Mouse (Mus musculus) CD4-positive, CD25-positive, alpha-beta regulatory T cell (primary cell): ENCODE data around the gene Gm21671. TPM values are rescaled to one million over a fixed set of nuclear protein-coding genes. Genes with fewer than 3 reads are reported as not detected.

Source experiments
- polyA plus RNA-seq: library from polyadenylated mRNA; unstranded; fragments of 100-300 nt; shearing (Covaris generic); gene quantifications from one replicate; pipeline ENCODE4 v1.2.1, GENCODE M21; 2017

The Gm21671 gene
- not detected for polyA plus RNA-seq

DNA sequence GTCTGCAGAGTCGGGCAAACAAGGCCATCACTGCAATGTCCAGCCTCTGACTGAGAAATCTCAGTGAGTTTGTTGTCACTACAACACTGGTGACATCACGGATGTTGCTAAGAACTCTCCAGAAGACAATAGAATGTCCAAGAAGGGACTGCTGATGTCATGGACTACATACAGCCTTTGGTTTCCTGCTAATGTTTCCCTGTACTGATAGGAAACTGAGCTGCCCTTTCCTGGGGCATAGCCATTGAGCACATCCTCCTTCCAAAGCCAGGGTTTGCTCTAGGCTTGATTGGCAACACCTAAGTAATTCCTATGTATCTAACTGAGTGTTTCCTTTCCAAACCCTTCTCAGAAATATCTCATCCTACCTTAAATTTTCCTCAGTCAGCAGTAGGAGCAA, at the start of gene Gm21671:
Gene Gm21671, minus strand, starts transcription at position 101 of the 400 bp plus-strand sequence.

DNA sequence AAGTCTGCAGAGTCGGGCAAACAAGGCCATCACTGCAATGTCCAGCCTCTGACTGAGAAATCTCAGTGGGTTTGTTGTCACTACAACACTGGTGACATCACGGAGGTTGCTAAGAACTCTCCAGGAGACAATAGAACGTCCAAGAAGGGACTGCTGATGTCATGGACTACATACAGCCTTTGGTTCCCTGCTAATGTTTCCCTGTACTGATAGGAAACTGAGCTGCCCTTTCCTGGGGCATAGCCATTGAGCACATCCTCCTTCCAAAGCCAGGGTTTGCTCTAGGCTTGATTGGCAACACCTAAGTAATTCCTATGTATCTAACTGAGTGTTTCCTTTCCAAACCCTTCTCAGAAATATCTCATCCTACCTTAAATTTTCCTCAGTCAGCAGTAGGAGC, 34.3 kb upstream of the Gm21671 start, which contains the start of gene Gm21698:
Gene Gm21698, minus strand, starts transcription at position 101 of the 400 bp plus-strand sequence.

GRCm38 (mm10) chr5:25972563-25972962, 18.3 kb upstream of the Gm21671 start, which contains the start of gene Gm21680:
TSS of gene Gm21680 (minus strand) at chr5:25972663.

GRCm38 (mm10) chr5:25942281-25942680, 11.9 kb downstream of the Gm21671 start, which contains the start of gene Gm21663:
TSS of gene Gm21663 (minus strand) at chr5:25942381.

Other genes starting within 250 kb of the Gm21671 start
- gene Xrcc2, start 248.6 kb downstream of the Gm21671 start, polyA plus RNA-seq, result 4.6 TPM
- gene Actr3b, start 194.4 kb downstream of the Gm21671 start, polyA plus RNA-seq, result 2.7 TPM
- not detected for gene Gm21663, start 12.0 kb downstream of the Gm21671 start, polyA plus RNA-seq
- gene Gm21680, start 18.2 kb upstream of the Gm21671 start, polyA plus RNA-seq, result not detected
- gene Gm21698, start 34.2 kb upstream of the Gm21671 start, polyA plus RNA-seq, result not detected
- gene Gm1979, start 50.4 kb upstream of the Gm21671 start, polyA plus RNA-seq, result not detected
- gene Gm5862, start 68.5 kb upstream of the Gm21671 start, polyA plus RNA-seq, result not detected
- gene Speer4a, start 85.1 kb upstream of the Gm21671 start, polyA plus RNA-seq, result not detected
- gene Gm7347, start 104.2 kb upstream of the Gm21671 start, polyA plus RNA-seq, result not detected
- gene Gm10471, start 134.9 kb upstream of the Gm21671 start, polyA plus RNA-seq, result not detected
- gene 5031410I06Rik, start 150.9 kb upstream of the Gm21671 start, polyA plus RNA-seq, result not detected
- not detected for gene Gm10220, start 167.0 kb upstream of the Gm21671 start, polyA plus RNA-seq